Mouse (Mus musculus) embryonic fibroblast, embryonic 13.5 days (primary cell): ENCODE measurements around the gene Anapc16. TPM values are rescaled to one million over a fixed set of nuclear protein-coding genes. Genes with fewer than 3 reads are reported as not detected.
A peak's percentile ranks its signal among the peaks of the same experiment; 100 is the strongest.

Source experiments
- H3K27ac ChIP-seq: 2 replicates; pipeline ENCODE4 v1.5.1; 2012; ENCODE audit warnings: low read length, control low read depth, inconsistent platforms; ENCODE audit not compliant: insufficient read depth
- H3K4me1 ChIP-seq: 2 replicates; pipeline ENCODE4 v1.6.1; 2011; ENCODE audit warnings: low read length; ENCODE audit not compliant: control insufficient read depth, insufficient read depth
- H3K4me3 ChIP-seq: 2 replicates; pipeline ENCODE4 v1.5.1; 2011; ENCODE audit warnings: mild to moderate bottlenecking, control low read depth, low read length; ENCODE audit not compliant: insufficient read depth
- CTCF ChIP-seq: IDR thresholded peaks from 2 replicates; pipeline ENCODE4 v1.5.1; 2011; ENCODE audit warnings: mild to moderate bottlenecking, control low read depth, low read length, moderate library complexity, borderline replicate concordance; ENCODE audit not compliant: insufficient read depth
- POLR2A ChIP-seq: IDR thresholded peaks from 2 replicates; pipeline ENCODE4 v1.6.1; 2011; ENCODE audit warnings: low read depth, mild to moderate bottlenecking, control low read depth, low read length, moderate library complexity
- polyA plus RNA-seq: library from polyadenylated mRNA; stranded (reverse); fragments of >200 nt; gene quantifications from 2 replicates; pipeline ENCODE4 v1.2.4, GENCODE M21; 2011; ENCODE audit warnings: low read depth; ENCODE audit not compliant: missing spikeins, insufficient read length

Gene Anapc16
- 47.3 and 63.4 TPM in 2 replicates for polyA plus RNA-seq

DNA sequence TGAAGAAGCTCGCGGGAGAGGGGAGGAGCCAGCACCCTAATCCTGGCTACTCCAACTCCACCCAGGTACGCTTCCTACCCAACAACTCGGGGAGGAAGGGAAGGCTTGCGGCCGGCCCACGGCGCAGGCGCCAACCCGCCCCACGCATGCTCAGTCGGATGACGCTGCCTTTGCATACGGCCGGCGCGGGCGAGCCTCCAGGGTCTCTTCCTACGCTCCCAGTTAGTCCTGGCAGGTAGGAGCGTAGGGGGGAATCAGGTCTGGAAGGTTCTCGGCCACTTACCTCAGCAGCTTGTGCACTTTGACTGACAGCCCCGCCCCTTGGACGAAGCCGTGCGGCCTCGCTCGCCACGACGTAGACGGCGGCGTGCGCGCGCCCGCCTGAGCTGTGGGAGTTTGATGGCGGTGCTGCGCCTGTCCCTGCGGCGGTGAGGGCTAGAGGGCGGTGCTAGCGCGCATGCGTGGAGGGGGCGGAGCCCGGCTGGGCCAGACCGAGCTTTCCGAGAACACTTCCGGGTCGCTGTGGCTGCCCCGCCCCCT is at the start of gene Anapc16, which contains the start of gene Ascc1:
Anapc16 (minus strand) TSS at position 463 of the 540 bp plus-strand sequence.
Ascc1 (plus strand) TSS at position 133 of the 540 bp plus-strand sequence.
- peak within 1 kb of the TSS; percentile 80 for H3K4me3 ChIP-seq
- TF ChIP-seq POLR2A, result peak; percentile 62
- no peak for TF ChIP-seq CTCF
- peaks cover 6% of the 10 kb centered on the region; the same call in 1 of the 2 replicates for H3K4me1 ChIP-seq
- peak within 1 kb of the TSS; percentile 94 for H3K27ac ChIP-seq

DNA sequence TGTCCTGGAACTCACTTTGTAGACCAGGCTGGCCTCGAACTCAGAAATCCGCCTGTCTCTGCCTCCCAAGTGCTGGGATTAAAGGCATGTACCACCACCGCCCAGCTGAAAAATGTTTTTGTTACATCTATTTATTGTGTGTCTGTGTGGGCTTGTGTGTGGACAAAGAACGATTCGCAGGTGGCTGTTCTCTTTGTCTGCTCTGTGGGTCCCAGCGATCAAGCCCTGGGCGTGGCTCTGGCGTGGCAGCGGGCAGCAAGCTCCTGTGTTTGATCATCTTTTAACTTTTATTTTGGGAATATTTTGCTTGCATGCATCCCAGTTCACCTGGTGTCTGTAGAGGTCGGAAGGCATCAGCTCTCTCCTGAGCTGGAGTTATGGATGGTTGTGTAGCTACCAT is 47.6 kb upstream of the Anapc16 start:
- H3K27ac ChIP-seq, result no peak overlapping the region
- no peaks in the 10 kb centered on the region for H3K4me1 ChIP-seq
- no peak overlapping the region for H3K4me3 ChIP-seq
- no peak for TF ChIP-seq POLR2A
- TF ChIP-seq CTCF, result no peak

GRCm38 (mm10) chr10:60046696-60047095 is 43.8 kb upstream of the Anapc16 start:
- Histone ChIP-seq H3K4me1 (no peaks in the 10 kb centered on the region), H3K4me3 (no peak overlapping the region), H3K27ac (no peak overlapping the region)
- no peak for TF ChIP-seq POLR2A
- no peak for TF ChIP-seq CTCF

- Histone ChIP-seq H3K4me1 (no peaks in the 10 kb centered on the region), H3K4me3 (no peak overlapping the region), H3K27ac (no peak overlapping the region)
- TF ChIP-seq POLR2A (no peak), CTCF (no peak)
These were observed 39.5 kb upstream of the Anapc16 start for GRCm38 (mm10) chr10:60042350-60042922.

DNA sequence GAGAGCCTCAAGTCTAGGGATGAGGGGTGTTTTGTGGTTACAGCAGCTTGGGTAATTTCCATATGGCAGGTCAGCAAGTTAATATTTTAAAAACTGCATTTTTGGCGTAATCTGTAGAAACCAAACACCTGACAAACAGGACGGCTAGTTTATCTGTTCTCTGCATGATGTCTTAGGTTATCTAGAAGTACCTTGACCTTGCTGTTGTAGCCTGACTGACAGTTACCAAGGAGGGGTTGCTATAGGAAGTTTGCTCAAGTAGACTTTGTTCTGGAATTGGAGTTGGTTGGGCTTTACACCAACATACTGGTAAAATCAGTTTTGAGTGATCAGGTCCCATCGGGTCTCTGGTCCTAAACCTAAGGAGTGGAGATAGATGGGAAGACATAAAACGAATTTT is 32.8 kb upstream of the Anapc16 start:
- no peak overlapping the region for H3K4me3 ChIP-seq
- TF ChIP-seq CTCF (no peak), POLR2A (no peak)
- H3K27ac ChIP-seq, result no peak overlapping the region
- no peaks in the 10 kb centered on the region for H3K4me1 ChIP-seq

DNA sequence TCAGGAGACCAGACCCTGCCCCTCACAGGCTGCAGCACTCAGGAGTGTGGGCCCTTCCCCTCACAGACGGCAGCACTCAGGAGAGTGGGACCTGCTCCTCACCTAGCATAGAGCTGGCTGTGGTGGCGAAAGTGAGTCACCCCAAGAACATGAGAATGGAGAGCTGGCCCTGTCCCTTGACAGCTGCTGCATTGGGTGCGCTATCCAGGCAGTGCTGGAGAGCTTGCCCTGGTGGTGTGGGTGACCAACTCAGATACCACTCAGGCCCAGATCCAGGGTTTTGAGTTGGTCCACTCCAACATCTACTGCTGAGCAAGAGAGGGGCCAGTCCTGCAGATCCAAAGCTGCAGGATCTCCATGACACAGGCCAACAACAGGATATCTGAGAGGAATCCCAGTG is 31.7 kb upstream of the Anapc16 start:
- Histone ChIP-seq H3K27ac (no peak overlapping the region), H3K4me1 (no peaks in the 10 kb centered on the region), H3K4me3 (no peak overlapping the region)
- TF ChIP-seq POLR2A (no peak), CTCF (no peak)

DNA sequence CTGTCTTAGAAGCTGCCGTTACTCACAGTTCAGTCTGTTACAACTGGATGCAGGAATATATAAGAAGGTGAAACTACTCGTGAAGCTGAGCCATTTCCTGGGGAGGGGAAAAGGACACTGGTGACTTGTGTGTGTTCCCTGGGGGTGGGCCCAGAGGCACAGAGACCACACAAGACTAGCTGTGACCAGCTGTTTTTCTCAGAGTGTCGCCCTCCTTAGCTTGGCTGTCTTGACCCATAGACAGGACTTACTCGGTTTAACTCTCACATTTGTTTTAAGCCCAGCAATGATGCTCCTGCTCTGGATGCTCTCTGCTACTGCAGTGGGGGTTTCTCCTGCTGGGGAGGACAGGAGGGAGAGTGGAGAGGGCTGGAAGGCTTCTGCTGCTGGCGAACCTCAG is 30.1 kb upstream of the Anapc16 start:
- Histone ChIP-seq H3K27ac (no peak overlapping the region), H3K4me3 (no peak overlapping the region), H3K4me1 (no peaks in the 10 kb centered on the region)
- no peak for TF ChIP-seq POLR2A
- TF ChIP-seq CTCF, result no peak

- Histone ChIP-seq H3K4me1 (0 out of 2 replicates have a peak, but pooled peaks cover under 1% of the 10 kb centered on the region), H3K4me3 (no peak overlapping the region), H3K27ac (no peak overlapping the region)
- TF ChIP-seq CTCF, result no peak
- no peak for TF ChIP-seq POLR2A
These were observed 29.7 kb upstream of the Anapc16 start for GRCm38 (mm10) chr10:60032622-60033021.

DNA sequence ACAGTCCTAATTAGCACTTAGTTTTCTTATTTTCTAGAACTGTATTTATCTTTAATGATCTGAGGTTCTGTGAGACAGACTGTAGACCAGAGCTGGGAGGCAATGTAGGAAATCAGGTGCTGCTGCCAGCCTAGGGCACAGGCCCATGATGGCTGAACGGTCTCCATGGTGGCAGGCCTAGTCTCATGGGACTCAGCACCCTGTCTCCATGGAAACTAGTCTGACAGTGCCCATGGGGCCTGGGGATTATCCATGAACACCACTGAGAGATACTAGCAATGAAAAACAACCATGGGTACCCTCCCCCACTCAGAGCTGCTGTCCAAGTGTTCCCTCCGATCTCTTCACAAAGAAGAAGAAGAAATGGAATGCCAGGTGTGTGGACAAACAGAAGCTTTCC is 29.1 kb upstream of the Anapc16 start:
- Histone ChIP-seq H3K4me1 (peaks cover 3% of the 10 kb centered on the region; the same call in 1 of the 2 replicates), H3K27ac (no peak overlapping the region), H3K4me3 (no peak overlapping the region)
- TF ChIP-seq CTCF (no peak), POLR2A (no peak)

GRCm38 (mm10) chr10:60031562-60031961 is 28.6 kb upstream of the Anapc16 start:
- TF ChIP-seq CTCF, result no peak
- TF ChIP-seq POLR2A, result no peak
- Histone ChIP-seq H3K4me3 (no peak overlapping the region), H3K4me1 (peaks cover 7% of the 10 kb centered on the region; the same call in 1 of the 2 replicates), H3K27ac (no peak overlapping the region)
